Mouse (Mus musculus) hindbrain, embryonic 12.5 days (tissue): Measurements from ENCODE around the gene Lgals3. TPM values are rescaled to one million over a fixed set of nuclear protein-coding genes. Genes with fewer than 3 reads are reported as not detected.

Experiments used
- ATAC-seq: fragments of 200-750 bp; cut with Nextera tagmentation; 2 replicates; pipeline ENCODE4 v1.8.0; 2017; ENCODE audit warnings: moderate TSS enrichment; ENCODE audit not compliant: low FRiP score
- H3K27ac ChIP-seq: fragments of 300-500 bp; sonication (generic); 2 replicates; pipeline ENCODE4 v1.5.1; 2016; ENCODE audit warnings: mild to moderate bottlenecking
- H3K27me3 ChIP-seq: fragments of 300-500 bp; sonication (generic); 2 replicates; pipeline ENCODE4 v1.6.1; 2016; ENCODE audit warnings: mild to moderate bottlenecking
- H3K36me3 ChIP-seq: fragments of 300-500 bp; sonication (generic); 2 replicates; pipeline ENCODE4 v1.6.1; 2016; ENCODE audit warnings: mild to moderate bottlenecking
- H3K4me1 ChIP-seq: fragments of 300-500 bp; sonication (generic); 2 replicates; pipeline ENCODE4 v1.6.1; 2016
- H3K4me2 ChIP-seq: fragments of 300-500 bp; sonication (generic); replicated peaks from 2 replicates; pipeline ENCODE4 v1.6.1; 2016; ENCODE audit warnings: mild to moderate bottlenecking
- H3K4me3 ChIP-seq: fragments of 300-500 bp; sonication (generic); 2 replicates; pipeline ENCODE4 v1.5.1; 2016; ENCODE audit warnings: mild to moderate bottlenecking
- H3K9ac ChIP-seq: fragments of 300-500 bp; sonication (generic); 2 replicates; pipeline ENCODE4 v1.6.1; 2016; ENCODE audit warnings: mild to moderate bottlenecking, moderate library complexity
- H3K9me3 ChIP-seq: fragments of 300-500 bp; sonication (generic); replicated peaks from 2 replicates; pipeline ENCODE4 v1.6.1; 2016; ENCODE audit warnings: mild to moderate bottlenecking
- WGBS: fragments of 180-500 bp; shearing (Covaris S2); methylation state at CpG from one replicate; pipeline ENCODE4 v1.1.7; 2016; 5-methylcytosine and 5-hydroxymethylcytosine counted together
- polyA plus RNA-seq: library from polyadenylated mRNA; unstranded; fragments of >200 nt; fragmentation: Nextera tagmentation; extraction: Ambion mirVana; gene quantifications from 2 replicates; pipeline ENCODE4 v1.2.1, GENCODE M21; 2016

Lgals3 gene
- polyA plus RNA-seq, 1 experiment from 2014 or later: 2.0 TPM

DNA sequence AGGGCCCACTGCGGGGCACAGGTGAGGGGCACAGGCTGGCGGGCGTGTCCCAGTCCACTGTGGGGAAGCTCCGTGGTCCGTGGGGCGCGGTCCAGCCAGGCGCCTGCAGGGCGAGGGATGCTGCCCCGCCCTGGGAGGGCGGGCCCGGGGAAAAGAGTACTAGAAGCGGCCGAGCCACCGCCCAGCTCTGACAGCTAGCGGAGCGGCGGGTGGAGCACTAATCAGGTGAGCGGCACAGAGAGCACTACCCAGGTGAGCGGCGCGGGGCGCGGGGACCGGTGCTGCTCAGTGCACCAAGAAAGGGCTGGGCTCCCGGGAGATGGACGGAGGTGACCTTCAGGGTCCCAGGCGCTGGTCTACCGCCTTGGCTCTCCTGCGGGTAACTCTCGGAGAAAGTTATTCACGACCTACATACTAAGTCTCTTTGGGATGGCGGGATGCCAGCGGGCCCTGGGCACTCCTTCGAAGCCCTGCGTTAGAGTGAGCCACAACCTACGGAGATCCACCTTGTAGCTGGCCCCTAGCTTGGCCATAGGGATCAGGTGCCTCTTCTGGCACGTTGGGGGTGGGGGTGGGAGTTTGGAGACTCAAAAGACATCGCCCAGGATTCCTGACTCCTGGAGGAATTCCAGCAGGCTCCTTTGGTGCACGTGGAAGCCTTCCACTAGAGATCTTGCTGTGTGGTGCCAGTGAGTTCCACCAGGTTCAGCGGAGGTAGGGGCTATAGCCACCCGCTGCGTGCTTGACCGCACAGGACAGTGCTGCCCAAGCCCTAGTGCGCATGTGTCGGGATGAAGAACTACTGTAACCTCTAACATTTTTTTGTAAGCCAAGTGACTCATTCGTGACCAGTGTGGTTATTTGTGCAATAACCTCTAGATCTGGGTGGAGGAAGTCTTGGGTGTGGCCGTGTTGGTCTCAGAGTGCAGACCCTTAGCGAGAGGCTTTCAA, 6.5 kb downstream of the Lgals3 start:
- ATAC-seq: no peak
- H3K4me3 ChIP-seq: peak overlapping the region; percentile 26

DNA sequence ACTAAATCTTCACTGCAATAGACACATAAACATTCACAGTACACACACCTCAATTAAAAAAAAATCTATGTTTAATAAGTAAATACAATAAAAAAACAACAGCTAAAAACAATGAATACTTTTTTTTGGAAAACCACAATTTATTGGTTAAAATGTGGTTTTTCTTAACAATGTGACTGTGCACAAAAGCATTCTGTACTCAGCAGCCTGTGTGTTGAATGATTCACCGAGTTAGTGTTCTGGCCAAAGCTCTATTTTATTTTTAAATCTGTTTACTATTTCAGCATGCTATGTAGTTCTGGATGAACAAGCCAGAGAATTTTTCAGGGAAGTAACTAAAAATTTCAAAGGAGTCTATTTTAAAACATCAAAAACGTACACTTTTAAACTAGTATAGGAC, 9.0 kb downstream of the Lgals3 start:
- no peaks in the 10 kb centered on the region for H3K36me3 ChIP-seq
- H3K27me3 ChIP-seq: peaks cover 27% of the 10 kb centered on the region
- no peak overlapping the region for H3K9ac ChIP-seq
- no peaks in the 10 kb centered on the region for H3K9me3 ChIP-seq
- no peak for ATAC-seq
- H3K27ac ChIP-seq: no peak overlapping the region
- peaks cover 8% of the 10 kb centered on the region for H3K4me1 ChIP-seq
- WGBS: 78% methylated on average over 2 of the region's 2 CpGs
- no peak overlapping the region for H3K4me2 ChIP-seq
- H3K4me3 ChIP-seq: no peak overlapping the region

More for the DNA sequence above, 6.5 kb downstream of the Lgals3 start:
- WGBS: 18% methylated on average over 43 of the region's 49 CpGs
- Histone ChIP-seq H3K9me3 (no peaks in the 10 kb centered on the region), H3K27me3 (peaks cover 27% of the 10 kb centered on the region), H3K36me3 (no peaks in the 10 kb centered on the region), H3K4me2 (peak overlapping the region; percentile 54), H3K4me1 (peaks cover 8% of the 10 kb centered on the region), H3K27ac (no peak overlapping the region), H3K9ac (0 out of 2 replicates have a peak overlapping the region, but pooled peaks have one; percentile 4)

DNA sequence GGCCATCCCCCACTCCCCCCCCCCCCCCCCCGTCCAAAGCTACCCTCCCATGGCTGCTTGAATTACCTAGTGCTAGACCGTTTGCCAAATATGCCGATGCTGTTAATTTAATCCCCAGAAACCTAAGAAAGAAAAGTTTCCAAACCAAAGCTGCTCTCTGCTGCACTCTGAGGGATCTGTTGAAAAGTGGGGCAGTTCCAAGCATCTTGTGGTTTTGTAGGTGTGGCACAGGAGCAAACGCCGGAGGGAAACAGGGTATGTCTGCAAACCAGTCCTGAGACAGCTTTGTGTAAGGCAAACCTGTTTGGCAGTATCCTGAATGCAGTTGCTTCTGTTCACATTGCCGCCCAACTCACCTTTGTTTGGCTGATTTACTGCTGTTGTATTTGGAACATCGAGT, 10.8 kb downstream of the Lgals3 start:
- Histone ChIP-seq H3K27me3 (peaks cover 19% of the 10 kb centered on the region), H3K9ac (no peak overlapping the region), H3K4me3 (no peak overlapping the region), H3K4me2 (no peak overlapping the region), H3K27ac (no peak overlapping the region), H3K36me3 (no peaks in the 10 kb centered on the region), H3K4me1 (peaks cover 8% of the 10 kb centered on the region), H3K9me3 (no peaks in the 10 kb centered on the region)
- WGBS: 85% methylated on average over 7 of the region's 7 CpGs
- no peak for ATAC-seq

DNA sequence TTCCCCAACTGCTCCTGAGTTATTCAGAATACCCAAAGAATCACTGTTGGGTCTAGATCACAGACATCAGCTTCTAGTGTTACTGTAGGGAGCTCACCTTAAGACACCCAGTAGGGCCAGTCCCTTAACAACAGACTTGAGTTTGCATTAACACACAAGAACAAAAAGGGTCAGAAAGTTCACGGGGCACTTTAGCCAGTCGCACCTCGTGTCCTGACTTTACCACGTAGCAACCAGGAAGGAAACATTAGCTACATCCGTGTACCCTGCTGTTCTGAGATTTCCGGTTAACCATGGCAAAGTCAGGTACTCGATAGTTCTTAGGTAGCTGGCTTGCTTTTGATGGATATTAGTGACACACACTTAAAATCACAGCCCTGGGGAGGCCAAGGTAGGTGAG, 16.4 kb downstream of the Lgals3 start:
- Histone ChIP-seq H3K4me3 (no peak overlapping the region), H3K9ac (no peak overlapping the region), H3K36me3 (peaks cover 16% of the 10 kb centered on the region), H3K4me1 (no peaks in the 10 kb centered on the region), H3K9me3 (no peaks in the 10 kb centered on the region), H3K4me2 (no peak overlapping the region), H3K27ac (no peak overlapping the region), H3K27me3 (no peaks in the 10 kb centered on the region)
- no peak for ATAC-seq
- WGBS: 86% methylated on average over 7 of the region's 7 CpGs

DNA sequence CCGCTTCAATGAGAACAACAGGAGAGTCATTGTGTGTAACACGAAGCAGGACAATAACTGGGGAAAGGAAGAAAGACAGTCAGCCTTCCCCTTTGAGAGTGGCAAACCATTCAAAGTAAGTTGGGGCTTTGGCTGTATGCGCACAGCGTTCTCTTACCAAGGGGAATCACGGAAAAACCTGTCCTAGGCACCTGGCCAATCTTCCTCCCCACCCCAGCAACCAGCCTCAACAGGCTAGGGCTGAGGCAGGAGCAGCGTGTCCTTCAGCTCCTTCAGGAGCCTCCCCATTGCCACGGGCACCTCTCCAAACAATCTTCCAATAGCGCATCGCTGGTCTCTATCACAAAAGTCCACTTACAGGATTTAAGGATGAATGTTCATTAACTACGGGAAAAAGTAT, 17.1 kb downstream of the Lgals3 start:
- peaks cover 19% of the 10 kb centered on the region for H3K36me3 ChIP-seq
- no peak overlapping the region for H3K9ac ChIP-seq
- H3K4me3 ChIP-seq: no peak overlapping the region
- no peak overlapping the region for H3K27ac ChIP-seq
- no peaks in the 10 kb centered on the region for H3K9me3 ChIP-seq
- H3K4me2 ChIP-seq: no peak overlapping the region
- no peaks in the 10 kb centered on the region for H3K27me3 ChIP-seq
- no peaks in the 10 kb centered on the region for H3K4me1 ChIP-seq
- ATAC-seq: no peak
- WGBS: 88% methylated on average over 10 of the region's 10 CpGs

DNA sequence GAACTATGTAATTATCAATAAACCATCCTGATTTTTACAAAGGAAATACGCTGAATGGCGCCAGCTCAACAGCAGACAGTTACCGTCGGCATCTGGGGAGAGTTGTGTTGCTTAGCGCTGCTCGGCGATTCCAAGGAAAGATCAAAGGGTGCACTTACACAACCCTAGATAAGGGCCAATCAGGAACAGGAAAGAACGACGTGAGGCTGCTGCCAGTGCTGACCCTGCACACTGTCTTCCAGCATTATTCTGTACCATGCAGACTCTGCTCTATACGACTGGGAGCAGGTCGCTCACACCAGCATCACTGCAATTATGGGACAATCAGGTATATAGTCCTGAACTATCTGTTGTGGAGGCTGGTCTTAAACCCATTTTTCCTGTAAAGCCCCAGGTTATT, 18.6 kb downstream of the Lgals3 start:
- H3K4me3 ChIP-seq: no peak overlapping the region
- ATAC-seq: no peak
- H3K4me1 ChIP-seq: no peaks in the 10 kb centered on the region
- peaks cover 28% of the 10 kb centered on the region for H3K36me3 ChIP-seq
- 89% methylated on average over 11 of the region's 11 CpGs for WGBS
- no peaks in the 10 kb centered on the region for H3K9me3 ChIP-seq
- no peak overlapping the region for H3K9ac ChIP-seq
- H3K27me3 ChIP-seq: no peaks in the 10 kb centered on the region
- no peak overlapping the region for H3K4me2 ChIP-seq
- no peak overlapping the region for H3K27ac ChIP-seq

DNA sequence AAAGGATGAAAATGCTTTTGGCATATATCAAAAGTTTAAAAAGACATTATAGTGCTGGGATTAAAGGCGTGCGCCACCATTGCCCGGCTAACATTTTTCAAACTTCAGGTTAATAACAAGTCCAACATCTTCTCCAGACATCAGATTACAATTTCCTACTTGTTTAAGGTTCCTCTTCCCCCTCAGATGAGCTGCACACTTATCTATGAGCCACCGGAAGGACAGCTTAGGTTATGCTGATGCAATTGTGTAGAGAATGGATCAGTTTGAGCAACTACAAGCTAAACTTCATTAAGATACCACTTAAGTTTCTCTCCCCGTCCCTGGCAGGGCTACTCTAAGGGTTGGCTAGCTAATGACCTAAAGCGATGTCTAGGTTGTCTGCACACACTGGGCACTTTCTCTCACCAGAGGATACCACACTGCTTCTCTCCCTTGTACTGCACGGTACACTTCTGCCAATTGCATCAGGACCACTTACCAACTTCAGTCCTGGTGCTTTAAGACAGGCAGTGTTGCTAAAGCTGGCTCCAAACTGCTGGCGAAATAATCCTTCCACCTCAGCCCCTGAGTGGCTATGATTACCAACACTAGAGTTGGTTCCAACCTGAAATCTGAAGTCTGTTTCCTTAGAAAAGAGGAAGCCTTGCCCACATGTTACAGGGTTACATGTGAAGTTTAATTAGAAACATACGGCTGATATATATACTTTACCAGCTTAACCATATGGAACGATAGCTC, 26.0 kb downstream of the Lgals3 start:
- H3K36me3 ChIP-seq: peaks cover 62% of the 10 kb centered on the region
- H3K27me3 ChIP-seq: no peaks in the 10 kb centered on the region
- no peaks in the 10 kb centered on the region for H3K4me1 ChIP-seq
- H3K4me2 ChIP-seq: no peak overlapping the region
- H3K4me3 ChIP-seq: no peak overlapping the region
- no peak overlapping the region for H3K27ac ChIP-seq
- ATAC-seq: no peak
- 92% methylated on average over 10 of the region's 10 CpGs for WGBS
- H3K9me3 ChIP-seq: no peaks in the 10 kb centered on the region
- H3K9ac ChIP-seq: no peak overlapping the region

DNA sequence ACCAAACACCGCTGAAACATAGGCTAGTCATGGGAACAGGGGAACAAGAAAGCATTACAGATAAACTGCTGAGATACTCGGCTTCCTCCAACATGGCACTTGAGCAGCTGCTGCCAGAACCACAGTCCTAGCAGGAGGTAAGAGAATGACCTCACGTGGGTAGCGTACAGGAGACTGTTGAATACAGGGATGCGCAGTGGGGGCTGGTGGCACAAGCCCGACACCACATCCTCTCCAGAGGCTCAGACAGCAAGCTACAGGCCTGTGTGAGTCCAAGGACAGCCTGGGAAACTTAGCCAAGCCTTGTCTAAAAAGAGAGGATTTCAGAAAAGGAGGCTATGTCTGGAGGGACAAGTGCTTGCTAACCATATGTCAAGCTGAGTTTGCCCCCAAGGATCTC, 27.5 kb downstream of the Lgals3 start:
- H3K36me3 ChIP-seq: peaks cover 65% of the 10 kb centered on the region
- no peaks in the 10 kb centered on the region for H3K27me3 ChIP-seq
- H3K4me2 ChIP-seq: no peak overlapping the region
- no peak for ATAC-seq
- WGBS: 93% methylated on average over 6 of the region's 6 CpGs
- H3K4me3 ChIP-seq: no peak overlapping the region
- no peak overlapping the region for H3K27ac ChIP-seq
- H3K4me1 ChIP-seq: no peaks in the 10 kb centered on the region
- no peaks in the 10 kb centered on the region for H3K9me3 ChIP-seq
- H3K9ac ChIP-seq: no peak overlapping the region

DNA sequence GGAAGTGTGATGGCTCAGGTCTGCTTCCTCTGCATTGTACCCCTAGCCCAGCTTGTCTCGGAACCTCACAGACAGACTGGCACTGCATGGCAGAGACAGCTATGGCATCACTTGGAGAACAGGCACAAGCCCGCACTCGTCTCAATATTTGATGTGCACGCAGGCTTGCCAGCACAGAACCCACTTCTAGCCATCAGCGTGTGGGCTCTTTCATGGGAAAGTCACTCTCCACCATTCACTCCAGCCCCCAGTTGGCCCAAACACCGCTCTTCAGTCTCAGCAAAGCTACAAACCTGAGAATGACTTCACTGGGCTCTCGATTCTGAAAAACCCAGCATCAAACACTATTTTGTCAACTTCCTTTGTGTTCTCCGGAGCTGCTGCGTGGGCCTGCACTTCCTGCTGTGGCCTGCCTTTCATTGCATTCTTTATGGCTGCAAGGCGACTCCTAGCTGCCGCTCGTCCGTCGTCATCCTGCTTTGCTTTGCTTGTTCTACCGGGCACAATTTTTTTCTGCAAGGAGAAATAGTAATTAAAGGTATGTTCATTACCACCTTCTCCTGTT, 28.0 kb downstream of the Lgals3 start:
- H3K4me3 ChIP-seq: no peak overlapping the region
- no peaks in the 10 kb centered on the region for H3K9me3 ChIP-seq
- WGBS: 64% methylated on average over 15 of the region's 15 CpGs
- peaks cover 64% of the 10 kb centered on the region for H3K36me3 ChIP-seq
- H3K27me3 ChIP-seq: no peaks in the 10 kb centered on the region
- ATAC-seq: no peak
- no peaks in the 10 kb centered on the region for H3K4me1 ChIP-seq
- no peak overlapping the region for H3K27ac ChIP-seq
- no peak overlapping the region; the same call in 1 of the 2 replicates for H3K9ac ChIP-seq
- no peak overlapping the region for H3K4me2 ChIP-seq

DNA sequence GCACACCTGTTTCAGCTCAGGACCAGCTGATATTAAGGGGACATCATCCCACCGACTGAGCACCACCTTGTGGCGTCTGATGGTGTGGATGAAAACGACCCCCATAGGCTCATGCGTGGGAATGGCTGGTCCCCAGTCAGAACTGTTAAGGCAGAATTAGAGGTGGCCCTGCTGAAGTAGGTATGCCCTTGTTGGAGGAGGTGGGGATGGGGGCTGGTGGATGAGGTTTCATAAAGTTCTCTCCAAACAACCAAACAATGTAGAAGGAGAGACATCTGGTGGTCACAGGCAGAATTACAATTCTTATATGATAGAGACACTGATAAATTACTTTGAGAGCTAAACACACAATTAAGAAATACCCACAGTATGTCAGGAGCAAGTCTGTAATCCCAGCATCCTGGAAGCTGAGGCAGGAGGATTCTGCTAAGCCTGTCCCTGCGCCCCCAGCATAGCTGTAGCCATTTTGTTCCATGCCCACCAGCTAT, 28.7 kb downstream of the Lgals3 start:
- no peak overlapping the region for H3K9ac ChIP-seq
- H3K4me2 ChIP-seq: no peak overlapping the region
- H3K36me3 ChIP-seq: peaks cover 61% of the 10 kb centered on the region
- no peak overlapping the region for H3K27ac ChIP-seq
- WGBS: 72% methylated on average over 5 of the region's 5 CpGs
- no peaks in the 10 kb centered on the region for H3K9me3 ChIP-seq
- no peak overlapping the region for H3K4me3 ChIP-seq
- H3K27me3 ChIP-seq: no peaks in the 10 kb centered on the region
- no peaks in the 10 kb centered on the region for H3K4me1 ChIP-seq
- ATAC-seq: 0 out of 2 replicates have a peak, but pooled peaks have one; percentile 58

DNA sequence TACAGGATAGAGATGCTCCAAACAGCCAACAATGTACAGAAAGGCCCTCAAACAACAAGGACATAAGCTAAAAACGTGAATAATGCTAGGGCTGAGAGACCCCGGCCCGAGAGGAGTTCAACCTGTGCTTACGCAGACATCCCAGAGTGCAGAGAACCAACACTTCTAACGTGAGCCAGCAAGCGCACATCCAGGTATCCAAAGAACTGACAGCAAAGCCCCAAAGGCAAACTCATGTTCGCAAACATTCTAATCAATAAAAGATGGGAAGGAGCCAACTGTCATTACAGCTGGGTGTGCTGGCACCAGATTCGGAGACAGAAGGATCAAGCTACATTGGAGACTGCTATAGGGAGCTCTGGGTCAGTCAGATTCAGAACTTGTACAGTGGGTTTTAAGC, 35.2 kb downstream of the Lgals3 start:
- 95% methylated on average over 8 of the region's 8 CpGs for WGBS

DNA sequence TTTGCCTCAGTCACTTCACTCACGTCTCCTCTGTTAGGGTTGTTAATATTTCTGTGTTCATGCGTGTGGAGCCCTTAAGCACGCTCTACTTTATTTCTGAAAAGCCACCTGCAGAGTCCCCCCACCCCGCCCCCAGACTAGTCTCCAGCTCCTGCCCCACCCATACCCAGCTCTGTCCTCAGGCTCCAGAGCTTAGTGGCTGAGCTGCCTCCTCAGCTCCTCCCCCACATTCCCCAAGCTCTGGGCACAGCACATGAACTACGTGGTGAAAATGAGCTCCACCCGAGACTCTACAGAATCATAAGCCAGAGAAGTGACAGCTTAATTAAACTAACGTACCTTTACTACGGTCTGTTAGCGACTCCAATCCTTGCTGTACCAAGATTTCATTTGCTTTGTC, 38.4 kb downstream of the Lgals3 start:
- no peak overlapping the region for H3K4me2 ChIP-seq
- H3K27ac ChIP-seq: no peak overlapping the region
- WGBS: 90% methylated on average over 9 of the region's 9 CpGs
- H3K9me3 ChIP-seq: no peaks in the 10 kb centered on the region
- no peak for ATAC-seq
- H3K9ac ChIP-seq: no peak overlapping the region
- no peaks in the 10 kb centered on the region for H3K4me1 ChIP-seq
- H3K4me3 ChIP-seq: no peak overlapping the region
- no peaks in the 10 kb centered on the region for H3K27me3 ChIP-seq
- peaks cover 75% of the 10 kb centered on the region for H3K36me3 ChIP-seq

More for the DNA sequence above, 35.2 kb downstream of the Lgals3 start:
- Histone ChIP-seq H3K4me2 (no peak overlapping the region), H3K4me3 (no peak overlapping the region), H3K4me1 (no peaks in the 10 kb centered on the region), H3K9ac (no peak overlapping the region), H3K36me3 (peaks cover 72% of the 10 kb centered on the region), H3K9me3 (no peaks in the 10 kb centered on the region), H3K27ac (no peak overlapping the region), H3K27me3 (no peaks in the 10 kb centered on the region)
- ATAC-seq: no peak
